Mouse (Mus musculus): ENCODE data around the gene Blnk.

Gene Blnk

DNA sequence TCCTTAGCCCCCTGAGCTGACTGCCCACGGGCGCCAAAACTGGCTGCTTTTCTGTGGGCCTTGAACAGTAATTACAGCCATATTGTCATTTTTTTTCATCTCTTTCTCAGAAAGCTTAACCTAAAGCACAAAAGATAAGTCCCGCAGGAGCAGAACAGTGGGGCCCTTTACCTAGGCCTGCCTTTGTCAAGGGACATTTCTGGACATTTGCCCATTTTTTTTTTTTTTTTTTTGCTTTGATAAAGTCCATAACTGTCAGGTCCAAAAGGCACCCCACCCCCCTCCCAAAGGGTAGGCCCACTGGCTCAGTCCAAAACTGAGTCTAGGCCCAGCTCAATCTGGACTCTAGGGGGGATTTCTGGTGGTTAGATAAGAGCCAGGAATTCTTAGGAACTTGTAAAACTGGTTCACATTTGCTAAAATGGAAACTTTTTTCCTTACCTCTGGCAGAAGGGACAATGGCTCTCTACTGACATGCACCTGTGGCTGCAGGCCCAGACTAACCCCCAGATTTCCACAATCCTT lies 29.9 kb downstream of the Blnk start:
- Histone ChIP-seq H3K27me3 (ENCODE audit: control insufficient read depth, insufficient read depth, low read length, poor library complexity, severe bottlenecking) (no peaks in the 10 kb centered on the region), H3K36me3 (ENCODE audit: control insufficient read depth, insufficient read depth, low read length, poor library complexity, severe bottlenecking) (peaks cover 43% of the 10 kb centered on the region)
- no peak for DNase-seq (ENCODE audit: low read depth, low spot score)

GRCm38 (mm10) chr19:40962988-40963387 lies 31.3 kb downstream of the Blnk start:
- peaks cover 52% of the 10 kb centered on the region for H3K36me3 ChIP-seq (ENCODE audit: control insufficient read depth, insufficient read depth, low read length, poor library complexity, severe bottlenecking)
- H3K27me3 ChIP-seq (ENCODE audit: control insufficient read depth, insufficient read depth, low read length, poor library complexity, severe bottlenecking): no peaks in the 10 kb centered on the region
- peak; percentile 96 for DNase-seq (ENCODE audit: low read depth, low spot score)

DNA sequence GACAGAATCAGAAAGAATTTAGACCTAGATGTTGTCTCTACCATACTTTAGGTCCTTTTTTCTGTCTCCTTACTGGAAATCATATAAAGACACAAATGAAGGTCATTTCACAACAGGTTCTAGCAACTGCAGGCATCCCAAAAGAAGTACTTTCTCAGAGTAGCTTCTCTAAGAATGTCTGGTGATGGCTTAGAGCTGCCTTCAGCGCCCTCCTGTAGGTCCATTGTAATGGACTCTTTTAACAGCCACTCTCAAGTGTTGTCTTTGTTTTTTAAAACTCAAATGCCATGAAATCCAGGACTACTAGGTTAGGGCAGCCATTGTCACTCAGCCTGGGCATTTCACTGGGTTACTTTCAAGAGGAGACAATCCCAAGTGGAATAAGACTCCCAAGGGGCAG lies 35.4 kb downstream of the Blnk start:
- no peak for DNase-seq (ENCODE audit: low read depth, low spot score)

GRCm38 (mm10) chr19:40946937-40947577 lies 47.3 kb downstream of the Blnk start:
- Histone ChIP-seq H3K36me3 (ENCODE audit: control insufficient read depth, insufficient read depth, low read length, poor library complexity, severe bottlenecking) (peaks cover 52% of the 10 kb centered on the region), H3K27me3 (ENCODE audit: control insufficient read depth, insufficient read depth, low read length, poor library complexity, severe bottlenecking) (no peaks in the 10 kb centered on the region)
- DNase-seq (ENCODE audit: low read depth, low spot score): no peak

More for the DNA sequence above, 35.4 kb downstream of the Blnk start:
- no peaks in the 10 kb centered on the region for H3K27me3 ChIP-seq (ENCODE audit: control insufficient read depth, insufficient read depth, low read length, poor library complexity, severe bottlenecking)
- peaks cover 45% of the 10 kb centered on the region for H3K36me3 ChIP-seq (ENCODE audit: control insufficient read depth, insufficient read depth, low read length, poor library complexity, severe bottlenecking)

GRCm38 (mm10) chr19:40943552-40943951 lies 50.8 kb downstream of the Blnk start:
- no peak for DNase-seq (ENCODE audit: low read depth, low spot score)
- Histone ChIP-seq H3K27me3 (ENCODE audit: control insufficient read depth, insufficient read depth, low read length, poor library complexity, severe bottlenecking) (no peaks in the 10 kb centered on the region), H3K36me3 (ENCODE audit: control insufficient read depth, insufficient read depth, low read length, poor library complexity, severe bottlenecking) (peaks cover 43% of the 10 kb centered on the region)

- peak; percentile 1 for DNase-seq (ENCODE audit: low read depth, low spot score)
- Histone ChIP-seq H3K27me3 (ENCODE audit: control insufficient read depth, insufficient read depth, low read length, poor library complexity, severe bottlenecking) (no peaks in the 10 kb centered on the region), H3K36me3 (ENCODE audit: control insufficient read depth, insufficient read depth, low read length, poor library complexity, severe bottlenecking) (peaks cover 46% of the 10 kb centered on the region)
Measured at GRCm38 (mm10) chr19:40936038-40936437, 58.3 kb downstream of the Blnk start.

GRCm38 (mm10) chr19:40935376-40935775 lies 59.0 kb downstream of the Blnk start:
- Histone ChIP-seq H3K36me3 (ENCODE audit: control insufficient read depth, insufficient read depth, low read length, poor library complexity, severe bottlenecking) (peaks cover 51% of the 10 kb centered on the region), H3K27me3 (ENCODE audit: control insufficient read depth, insufficient read depth, low read length, poor library complexity, severe bottlenecking) (no peaks in the 10 kb centered on the region)
- DNase-seq (ENCODE audit: low read depth, low spot score): no peak

GRCm38 (mm10) chr19:40931581-40932369 lies 62.6 kb downstream of the Blnk start:
- no peak for DNase-seq (ENCODE audit: low read depth, low spot score)
- no peaks in the 10 kb centered on the region for H3K27me3 ChIP-seq (ENCODE audit: control insufficient read depth, insufficient read depth, low read length, poor library complexity, severe bottlenecking)
- H3K36me3 ChIP-seq (ENCODE audit: control insufficient read depth, insufficient read depth, low read length, poor library complexity, severe bottlenecking): peaks cover 35% of the 10 kb centered on the region

- Histone ChIP-seq H3K36me3 (ENCODE audit: control insufficient read depth, insufficient read depth, low read length, poor library complexity, severe bottlenecking) (no peaks in the 10 kb centered on the region), H3K27me3 (ENCODE audit: control insufficient read depth, insufficient read depth, low read length, poor library complexity, severe bottlenecking) (no peaks in the 10 kb centered on the region)
- DNase-seq (ENCODE audit: low read depth, low spot score): no peak
Measured at GRCm38 (mm10) chr19:40895393-40895703, 99.0 kb downstream of the Blnk start.

GRCm38 (mm10) chr19:40894519-40895392 lies 99.6 kb downstream of the Blnk start, which contains the start of gene Zfp518a:
Zfp518a (plus strand) TSS chr19:40894705.
- DNase-seq (ENCODE audit: low read depth, low spot score): peak; percentile 95
- H3K27me3 ChIP-seq (ENCODE audit: control insufficient read depth, insufficient read depth, low read length, poor library complexity, severe bottlenecking): no peaks in the 10 kb centered on the region
- H3K36me3 ChIP-seq (ENCODE audit: control insufficient read depth, insufficient read depth, low read length, poor library complexity, severe bottlenecking): no peaks in the 10 kb centered on the region

DNA sequence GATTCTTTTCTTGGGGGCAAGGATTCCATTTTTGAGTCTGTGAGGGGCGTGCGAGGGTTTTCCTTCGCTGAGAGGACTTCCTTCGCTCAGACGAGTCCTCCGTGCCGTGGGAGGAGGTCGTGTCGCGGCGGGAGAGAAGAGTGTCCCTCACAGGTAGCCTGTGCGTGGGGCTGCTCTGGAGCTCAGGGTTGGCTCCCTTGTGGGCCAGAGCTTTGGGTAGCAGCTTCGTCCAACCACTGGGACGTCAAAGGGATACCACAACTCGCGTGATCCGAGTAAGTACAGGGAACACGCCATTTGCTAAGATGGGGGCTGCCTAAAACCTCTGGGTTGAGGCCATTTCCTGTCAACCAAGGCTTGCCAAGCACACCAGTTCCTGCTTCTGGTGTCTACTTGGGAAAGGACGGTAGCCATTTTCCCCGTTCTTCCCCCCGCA lies 100.2 kb downstream of the Blnk start:
- Histone ChIP-seq H3K27me3 (ENCODE audit: control insufficient read depth, insufficient read depth, low read length, poor library complexity, severe bottlenecking) (no peaks in the 10 kb centered on the region), H3K36me3 (ENCODE audit: control insufficient read depth, insufficient read depth, low read length, poor library complexity, severe bottlenecking) (no peaks in the 10 kb centered on the region)
- no peak for DNase-seq (ENCODE audit: low read depth, low spot score)

DNA sequence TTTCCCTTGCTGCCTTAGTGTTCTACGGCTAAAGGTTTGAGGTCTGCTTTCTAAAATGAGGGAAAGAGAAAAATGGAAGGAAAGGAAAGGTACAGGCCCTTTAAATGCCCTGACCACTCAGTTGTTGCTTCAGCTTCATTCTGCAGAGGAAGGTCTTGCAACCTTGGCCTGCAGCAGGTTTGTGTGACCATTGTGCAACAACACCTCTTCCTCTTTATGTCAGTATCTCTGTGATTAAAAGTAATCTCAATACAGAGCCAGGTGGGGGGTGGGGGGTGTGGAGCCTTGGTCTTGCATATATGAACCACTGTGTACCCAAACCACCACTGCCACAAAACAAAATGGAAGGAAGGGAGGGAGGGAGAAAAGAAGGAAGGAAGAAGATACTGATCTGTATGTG lies 105.4 kb downstream of the Blnk start:
- H3K36me3 ChIP-seq (ENCODE audit: control insufficient read depth, insufficient read depth, low read length, poor library complexity, severe bottlenecking): no peaks in the 10 kb centered on the region
- H3K27me3 ChIP-seq (ENCODE audit: control insufficient read depth, insufficient read depth, low read length, poor library complexity, severe bottlenecking): no peaks in the 10 kb centered on the region
- no peak for DNase-seq (ENCODE audit: low read depth, low spot score)

DNA sequence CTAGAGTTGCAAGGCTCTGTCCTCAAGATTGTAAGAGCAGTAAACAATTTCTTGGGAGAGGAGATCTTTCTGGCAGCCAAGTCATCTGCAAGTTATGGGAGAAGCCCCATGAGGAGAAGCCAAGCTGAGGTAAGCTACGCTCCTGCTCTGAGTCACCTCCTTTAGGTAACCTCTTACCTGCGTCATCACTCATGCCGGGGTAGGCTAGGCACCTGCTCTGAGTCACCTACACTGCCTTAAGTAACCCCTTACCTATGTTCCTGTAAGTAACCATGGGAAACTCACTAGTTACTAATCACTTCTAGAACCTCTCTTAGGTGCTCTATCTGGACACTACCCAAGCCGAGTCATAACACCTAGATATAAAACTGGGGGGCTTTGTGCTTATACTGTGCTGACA lies 112.6 kb downstream of the Blnk start:
- Histone ChIP-seq H3K36me3 (ENCODE audit: control insufficient read depth, insufficient read depth, low read length, poor library complexity, severe bottlenecking) (no peaks in the 10 kb centered on the region), H3K27me3 (ENCODE audit: control insufficient read depth, insufficient read depth, low read length, poor library complexity, severe bottlenecking) (no peaks in the 10 kb centered on the region)
- no peak for DNase-seq (ENCODE audit: low read depth, low spot score)
